Comparison of ENCODE assay signal across 20 mouse cellular contexts in genomic region chr11:32622479-32623190, GRCm38 (mm10). TPM values are rescaled to one million over a fixed set of nuclear protein-coding genes. Genes with fewer than 3 reads are reported as not detected.
A peak's percentile ranks its signal among the peaks of the same experiment; 100 is the strongest.
DNase-seq lines count a peak whose midpoint lies in the region; ATAC-seq and TF ChIP-seq lines count a peak whose summit lies in the region.
"Had no signal": no experiment of that assay in that cellular context is flagged by ENCODE, and none has a peak within 500 bp of the region (broad histone marks: within the 10 kb centered on the region; RNA-seq: fewer than 3 reads in every experiment).

No protein-coding gene starts in this region.

- H3K27ac ChIP-seq in forebrain, embryonic 13.5 days, result peak overlapping the region; percentile 31
- no peak overlapping the region for H3K27ac ChIP-seq in forebrain, embryonic 12.5 days
- H3K27ac ChIP-seq in hindbrain, postnatal 0 days, result peak overlapping the region; percentile 32; the same call in 1 of the 2 replicates
- H3K27ac ChIP-seq in hindbrain, embryonic 10.5 days, result no peak overlapping the region
- H3K27ac ChIP-seq in neural tube, embryonic 12.5 days, result no peak overlapping the region
- no peak overlapping the region for H3K27ac ChIP-seq in neural tube, embryonic 15.5 days (replicated peaks)
- H3K27ac ChIP-seq in embryonic facial prominence, embryonic 10.5 days (replicated peaks), result no peak overlapping the region
- H3K27ac ChIP-seq: embryonic facial prominence, embryonic 13.5 days; kidney, embryonic 15.5 days; limb, embryonic 15.5 days; liver, embryonic 14.5 days; midbrain, embryonic 13.5 days had no signal

- no peak overlapping the region for H3K9ac ChIP-seq in forebrain, embryonic 13.5 days
- no peak overlapping the region for H3K9ac ChIP-seq in forebrain, embryonic 12.5 days
- no peak overlapping the region for H3K9ac ChIP-seq in hindbrain, postnatal 0 days (replicated peaks; ENCODE audit: low read length)
- H3K9ac ChIP-seq in neural tube, embryonic 12.5 days, result 0 out of 2 replicates have a peak overlapping the region, but pooled peaks have one; percentile 26
- H3K9ac ChIP-seq in neural tube, embryonic 15.5 days (replicated peaks), result no peak overlapping the region
- H3K9ac ChIP-seq: embryonic facial prominence, embryonic 13.5 days; heart, embryonic 12.5 days; kidney, embryonic 15.5 days; liver, embryonic 14.5 days; lung, embryonic 14.5 days had no signal

- H3K36me3 ChIP-seq in forebrain, embryonic 13.5 days (ENCODE audit: poor library complexity, severe bottlenecking), result peaks cover 4% of the 10 kb centered on the region; the same call in 1 of the 2 replicates
- no peaks in the 10 kb centered on the region for H3K36me3 ChIP-seq in forebrain, embryonic 12.5 days (replicated peaks)
- no peaks in the 10 kb centered on the region for H3K36me3 ChIP-seq in hindbrain, postnatal 0 days (ENCODE audit: insufficient read depth, low read length)
- H3K36me3 ChIP-seq in hindbrain, embryonic 10.5 days, result no peaks in the 10 kb centered on the region
- peaks cover 6% of the 10 kb centered on the region; the same call in 1 of the 2 replicates for H3K36me3 ChIP-seq in neural tube, embryonic 12.5 days
- no peaks in the 10 kb centered on the region for H3K36me3 ChIP-seq in neural tube, embryonic 15.5 days
- no peaks in the 10 kb centered on the region for H3K36me3 ChIP-seq in embryonic facial prominence, embryonic 10.5 days (replicated peaks)
- H3K36me3 ChIP-seq: embryonic facial prominence, embryonic 13.5 days; heart, embryonic 12.5 days; limb, embryonic 15.5 days; midbrain, embryonic 13.5 days had no signal

- H3K4me3 ChIP-seq in forebrain, embryonic 13.5 days, result no peak overlapping the region
- H3K4me3 ChIP-seq in forebrain, embryonic 12.5 days (replicated peaks), result no peak overlapping the region
- no peak overlapping the region for H3K4me3 ChIP-seq in hindbrain, postnatal 0 days (ENCODE audit: low read length)
- H3K4me3 ChIP-seq in hindbrain, embryonic 10.5 days, result no peak overlapping the region
- H3K4me3 ChIP-seq in neural tube, embryonic 12.5 days, result no peak overlapping the region
- no peak overlapping the region for H3K4me3 ChIP-seq in neural tube, embryonic 15.5 days (replicated peaks)
- H3K4me3 ChIP-seq in embryonic facial prominence, embryonic 10.5 days, result no peak overlapping the region
- H3K4me3 ChIP-seq: embryonic facial prominence, embryonic 13.5 days; erythroblast, embryonic 14.5 days; heart, embryonic 12.5 days; kidney, embryonic 15.5 days; limb, embryonic 15.5 days; midbrain, embryonic 13.5 days had no signal

- no peak for DNase-seq in hindbrain, postnatal 0 days (ENCODE audit: low spot score)
- DNase-seq in hindbrain, embryonic 10.5 days (ENCODE audit: low spot score), result no peak
- DNase-seq in embryonic facial prominence, embryonic 10.5 days (ENCODE audit: low spot score), result no peak
- DNase-seq: adrenal gland, adult 2 months; kidney, postnatal 4 days; lung, embryonic 14.5 days; retina, postnatal 1 day; right cerebral cortex, postnatal 25 days; spleen, adult 18-20 months had no signal

- H3K4me1 ChIP-seq in forebrain, embryonic 13.5 days, result peaks cover 9% of the 10 kb centered on the region
- H3K4me1 ChIP-seq in forebrain, embryonic 12.5 days, result peaks cover 22% of the 10 kb centered on the region
- 0 out of 2 replicates have a peak, but pooled peaks cover 6% of the 10 kb centered on the region for H3K4me1 ChIP-seq in hindbrain, postnatal 0 days (ENCODE audit: insufficient read depth, low read length)
- H3K4me1 ChIP-seq in hindbrain, embryonic 10.5 days (replicated peaks), result peaks cover 51% of the 10 kb centered on the region
- peaks cover 20% of the 10 kb centered on the region for H3K4me1 ChIP-seq in neural tube, embryonic 12.5 days
- peaks cover 20% of the 10 kb centered on the region for H3K4me1 ChIP-seq in neural tube, embryonic 15.5 days
- peaks cover 40% of the 10 kb centered on the region for H3K4me1 ChIP-seq in embryonic facial prominence, embryonic 10.5 days

- no peaks in the 10 kb centered on the region for H3K9me3 ChIP-seq in forebrain, embryonic 13.5 days (replicated peaks)
- H3K9me3 ChIP-seq in forebrain, embryonic 12.5 days, result no peaks in the 10 kb centered on the region
- H3K9me3 ChIP-seq in hindbrain, postnatal 0 days (ENCODE audit: low read length), result no peaks in the 10 kb centered on the region
- no peaks in the 10 kb centered on the region for H3K9me3 ChIP-seq in hindbrain, embryonic 10.5 days
- H3K9me3 ChIP-seq in neural tube, embryonic 12.5 days, result no peaks in the 10 kb centered on the region
- no peaks in the 10 kb centered on the region for H3K9me3 ChIP-seq in neural tube, embryonic 15.5 days (replicated peaks)
- H3K9me3 ChIP-seq in embryonic facial prominence, embryonic 10.5 days, result no peaks in the 10 kb centered on the region
- H3K9me3 ChIP-seq: embryonic facial prominence, embryonic 13.5 days; heart, embryonic 12.5 days; kidney, embryonic 15.5 days; limb, embryonic 15.5 days; midbrain, embryonic 13.5 days had no signal

- 92% methylated on average over 13 of the region's 13 CpGs for WGBS in forebrain, embryonic 13.5 days
- WGBS in forebrain, embryonic 12.5 days, result 85% methylated on average over 13 of the region's 13 CpGs
- WGBS in hindbrain, postnatal 0 days, result 69% methylated on average over 13 of the region's 13 CpGs
- 87% methylated on average over 13 of the region's 13 CpGs for WGBS in hindbrain, embryonic 10.5 days
- 87% methylated on average over 13 of the region's 13 CpGs for WGBS in neural tube, embryonic 12.5 days
- WGBS in neural tube, embryonic 15.5 days, result 83% methylated on average over 13 of the region's 13 CpGs
- 87% methylated on average over 13 of the region's 13 CpGs for WGBS in embryonic facial prominence, embryonic 10.5 days

- no peak overlapping the region for H3K4me2 ChIP-seq in forebrain, embryonic 13.5 days
- H3K4me2 ChIP-seq in forebrain, embryonic 12.5 days, result no peak overlapping the region
- H3K4me2 ChIP-seq in hindbrain, postnatal 0 days (ENCODE audit: low read depth, low read length), result no peak overlapping the region
- no peak overlapping the region for H3K4me2 ChIP-seq in neural tube, embryonic 12.5 days (replicated peaks)
- H3K4me2 ChIP-seq in neural tube, embryonic 15.5 days, result no peak overlapping the region
- H3K4me2 ChIP-seq: embryonic facial prominence, embryonic 13.5 days; heart, embryonic 12.5 days; kidney, embryonic 15.5 days; limb, embryonic 15.5 days; lung, embryonic 14.5 days; midbrain, embryonic 13.5 days had no signal

- no peaks in the 10 kb centered on the region for H3K27me3 ChIP-seq in forebrain, embryonic 13.5 days
- no peaks in the 10 kb centered on the region for H3K27me3 ChIP-seq in forebrain, embryonic 12.5 days
- no peaks in the 10 kb centered on the region for H3K27me3 ChIP-seq in hindbrain, postnatal 0 days (ENCODE audit: insufficient read depth, low read length)
- H3K27me3 ChIP-seq in hindbrain, embryonic 10.5 days (ENCODE audit: insufficient read depth, poor library complexity, severe bottlenecking), result peaks cover 5% of the 10 kb centered on the region; the same call in 1 of the 2 replicates
- no peaks in the 10 kb centered on the region for H3K27me3 ChIP-seq in neural tube, embryonic 12.5 days (replicated peaks)
- H3K27me3 ChIP-seq in neural tube, embryonic 15.5 days (replicated peaks), result no peaks in the 10 kb centered on the region
- no peaks in the 10 kb centered on the region for H3K27me3 ChIP-seq in embryonic facial prominence, embryonic 10.5 days (replicated peaks; ENCODE audit: low read depth, poor library complexity, severe bottlenecking)
- H3K27me3 ChIP-seq: embryonic facial prominence, embryonic 13.5 days; heart, embryonic 12.5 days; kidney, embryonic 15.5 days; limb, embryonic 15.5 days; midbrain, embryonic 13.5 days had no signal

- TF ChIP-seq CTCF in hindbrain, postnatal 0 days (IDR thresholded peaks at IDR 0.05; ENCODE audit: low read depth), result no peak

- peak; percentile 6; the same call in 1 of the 2 replicates for ATAC-seq in forebrain, embryonic 13.5 days
- ATAC-seq in forebrain, embryonic 12.5 days (ENCODE audit: low FRiP score), result no peak
- ATAC-seq in hindbrain, postnatal 0 days, result peak; percentile 3; the same call in 1 of the 2 replicates
- no peak for ATAC-seq in neural tube, embryonic 12.5 days (ENCODE audit: low FRiP score, low read depth)
- no peak for ATAC-seq in neural tube, embryonic 15.5 days (ENCODE audit: low FRiP score)
- ATAC-seq: midbrain, embryonic 13.5 days had no signal

RNA-seq across cellular contexts. Expression of gene Fbxw11, which starts 19.9 kb away (rescaled TPM):
- polyA plus RNA-seq in forebrain, embryonic 13.5 days (2015; fragmentation: Nextera tagmentation; extraction: Ambion mirVana), result 99.2 and 108 TPM in 2 replicates
- polyA plus RNA-seq in forebrain, embryonic 12.5 days (2016; fragmentation: Nextera tagmentation; extraction: Ambion mirVana), result 111 and 114 TPM in 2 replicates
- total RNA-seq in hindbrain, postnatal 0 days (2014; rRNA removed), result 149 and 343 TPM in 2 replicates
- 93.6 and 95.4 TPM in 2 replicates for polyA plus RNA-seq in hindbrain, postnatal 0 days (2015; fragmentation: Nextera tagmentation; extraction: Ambion mirVana)
- 89.8 and 94.9 TPM in 2 replicates for polyA plus RNA-seq in hindbrain, embryonic 10.5 days (2016; fragmentation: Nextera tagmentation; extraction: Ambion mirVana)
- polyA plus RNA-seq in neural tube, embryonic 12.5 days (2016; fragmentation: Nextera tagmentation; extraction: Ambion mirVana), result 116 and 121 TPM in 2 replicates
- 107 and 110 TPM in 2 replicates for polyA plus RNA-seq in neural tube, embryonic 15.5 days (2015; fragmentation: Nextera tagmentation; extraction: Ambion mirVana)
- polyA plus RNA-seq in embryonic facial prominence, embryonic 10.5 days (2016; fragmentation: Nextera tagmentation; extraction: Ambion mirVana), result 88.8 and 93.2 TPM in 2 replicates

Comparison
In these comparisons a context has a peak if more than half of its experiments do, and no peak if none do; other contexts are left out.
1. ATAC-seq: peak in forebrain, embryonic 13.5 days (single experiment) and hindbrain, postnatal 0 days (single experiment); none in forebrain, embryonic 12.5 days (single experiment), neural tube, embryonic 12.5 days (single experiment) and neural tube, embryonic 15.5 days (single experiment).
2. H3K27ac ChIP-seq: peak in forebrain, embryonic 13.5 days (single experiment) and hindbrain, postnatal 0 days (single experiment); none in forebrain, embryonic 12.5 days (single experiment), hindbrain, embryonic 10.5 days (single experiment), neural tube, embryonic 12.5 days (single experiment), neural tube, embryonic 15.5 days (single experiment) and embryonic facial prominence, embryonic 10.5 days (single experiment).